Mouse (Mus musculus) forebrain, embryonic 10.5 days (tissue): ENCODE measurements around the gene Ssu2. TPM values are rescaled to one million over a fixed set of nuclear protein-coding genes. Genes with fewer than 3 reads are reported as not detected.

ENCODE experiments used
- DNase-seq: peaks from one replicate; pipeline ENCODE4 v3.0.0-alpha.2; 2017; ENCODE audit warnings: low spot score; ENCODE audit errors: extremely low spot score
- H3K27ac ChIP-seq: fragments of 300-500 bp; sonication (generic); 2 replicates; pipeline ENCODE4 v1.5.1; 2016; ENCODE audit warnings: mild to moderate bottlenecking
- H3K27me3 ChIP-seq: fragments of 300-500 bp; sonication (generic); 2 replicates; pipeline ENCODE4 v1.6.1; 2016; ENCODE audit warnings: mild to moderate bottlenecking; ENCODE audit not compliant: poor library complexity, severe bottlenecking
- H3K36me3 ChIP-seq: fragments of 300-500 bp; sonication (generic); replicated peaks from 2 replicates; pipeline ENCODE4 v1.6.1; 2016; ENCODE audit warnings: mild to moderate bottlenecking, moderate library complexity
- H3K4me1 ChIP-seq: fragments of 300-500 bp; sonication (generic); 2 replicates; pipeline ENCODE4 v1.6.1; 2016
- H3K4me3 ChIP-seq: fragments of 300-500 bp; sonication (generic); 2 replicates; pipeline ENCODE4 v1.5.1; 2016; ENCODE audit warnings: mild to moderate bottlenecking, moderate library complexity
- H3K9me3 ChIP-seq: fragments of 300-500 bp; sonication (generic); 2 replicates; pipeline ENCODE4 v1.6.1; 2016; ENCODE audit warnings: mild to moderate bottlenecking, moderate library complexity
- WGBS: fragments of 180-500 bp; shearing (Covaris S2); methylation state at CpG from one replicate; pipeline ENCODE4 v1.1.7; 2016; 5-methylcytosine and 5-hydroxymethylcytosine counted together
- polyA plus RNA-seq: library from polyadenylated mRNA; unstranded; fragments of >200 nt; fragmentation: Nextera tagmentation; extraction: Ambion mirVana; gene quantifications from 2 replicates; pipeline ENCODE4 v1.2.1, GENCODE M21; 2016

The Ssu2 gene
- polyA plus RNA-seq, result 0.14 and 0.55 TPM in 2 replicates

DNA sequence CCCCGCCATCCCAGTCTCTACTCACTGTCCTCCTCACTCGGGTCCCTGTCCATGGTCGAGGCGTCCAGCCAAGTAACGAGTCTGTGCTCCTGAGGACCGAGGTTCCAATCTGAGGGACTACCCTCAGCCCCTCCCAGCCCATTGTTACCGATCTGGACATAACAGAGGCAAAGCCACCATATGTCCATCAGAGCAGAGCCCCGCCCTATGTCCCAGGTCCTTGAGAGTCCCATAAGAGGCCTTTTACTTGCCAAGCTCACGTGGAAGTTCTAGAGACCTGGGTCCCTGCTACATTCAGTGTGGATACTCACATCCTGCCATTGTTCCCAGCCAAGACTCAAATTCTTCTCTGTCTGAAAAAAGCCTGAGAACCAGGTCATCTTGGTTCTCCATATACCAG lies at the start of gene Ssu2:
Gene Ssu2 (minus strand): TSS at position 77 of the 400 bp plus-strand sequence.
- no peak within 1 kb of the TSS for H3K4me3 ChIP-seq
- 82% methylated on average over 9 of the region's 9 CpGs for WGBS

DNA sequence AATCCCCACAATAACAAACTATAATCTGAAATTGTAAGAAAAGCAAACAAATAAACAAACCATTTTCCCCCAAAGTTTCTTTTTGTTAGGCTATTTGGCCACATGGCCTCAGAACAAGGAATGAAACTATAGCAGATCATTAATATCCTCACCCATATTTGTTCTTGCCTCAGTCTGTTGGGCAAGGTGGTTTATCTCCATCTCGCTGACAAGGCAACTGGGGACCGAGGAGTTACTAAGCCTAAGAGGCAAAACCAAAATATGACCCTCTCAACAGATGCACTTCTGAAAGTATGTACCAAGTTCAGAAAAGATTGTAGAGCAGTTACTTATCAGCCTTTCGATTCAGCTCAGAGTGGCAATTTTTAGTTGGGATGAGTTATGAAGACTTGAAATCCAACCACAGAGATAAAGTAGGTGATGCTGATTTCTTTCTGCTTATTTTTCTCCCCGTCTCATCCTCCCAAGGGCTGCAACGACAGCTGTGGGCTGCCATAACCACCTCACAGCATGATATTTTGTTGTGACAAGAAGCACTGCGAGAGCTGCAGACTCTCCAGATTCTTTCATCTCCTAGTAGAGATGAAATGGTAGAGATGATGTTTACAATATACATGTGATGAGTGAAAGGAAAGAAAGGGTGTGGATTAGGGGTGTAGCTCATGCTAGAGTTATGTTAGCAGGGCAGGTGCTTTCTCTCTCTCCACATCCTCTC lies 38.4 kb upstream of the Ssu2 start:
- 79% methylated on average over 6 of the region's 6 CpGs for WGBS
- Histone ChIP-seq H3K27ac (no peak overlapping the region), H3K4me3 (no peak overlapping the region), H3K36me3 (no peaks in the 10 kb centered on the region), H3K4me1 (no peaks in the 10 kb centered on the region), H3K27me3 (no peaks in the 10 kb centered on the region), H3K9me3 (no peaks in the 10 kb centered on the region)
- no peak for DNase-seq

More for the DNA sequence above, at the start of gene Ssu2:
- no peaks in the 10 kb centered on the region for H3K36me3 ChIP-seq
- H3K9me3 ChIP-seq, result no peaks in the 10 kb centered on the region
- H3K27me3 ChIP-seq, result no peaks in the 10 kb centered on the region
- DNase-seq, result no peak
- no peaks in the 10 kb centered on the region for H3K4me1 ChIP-seq
- no peak within 1 kb of the TSS for H3K27ac ChIP-seq

DNA sequence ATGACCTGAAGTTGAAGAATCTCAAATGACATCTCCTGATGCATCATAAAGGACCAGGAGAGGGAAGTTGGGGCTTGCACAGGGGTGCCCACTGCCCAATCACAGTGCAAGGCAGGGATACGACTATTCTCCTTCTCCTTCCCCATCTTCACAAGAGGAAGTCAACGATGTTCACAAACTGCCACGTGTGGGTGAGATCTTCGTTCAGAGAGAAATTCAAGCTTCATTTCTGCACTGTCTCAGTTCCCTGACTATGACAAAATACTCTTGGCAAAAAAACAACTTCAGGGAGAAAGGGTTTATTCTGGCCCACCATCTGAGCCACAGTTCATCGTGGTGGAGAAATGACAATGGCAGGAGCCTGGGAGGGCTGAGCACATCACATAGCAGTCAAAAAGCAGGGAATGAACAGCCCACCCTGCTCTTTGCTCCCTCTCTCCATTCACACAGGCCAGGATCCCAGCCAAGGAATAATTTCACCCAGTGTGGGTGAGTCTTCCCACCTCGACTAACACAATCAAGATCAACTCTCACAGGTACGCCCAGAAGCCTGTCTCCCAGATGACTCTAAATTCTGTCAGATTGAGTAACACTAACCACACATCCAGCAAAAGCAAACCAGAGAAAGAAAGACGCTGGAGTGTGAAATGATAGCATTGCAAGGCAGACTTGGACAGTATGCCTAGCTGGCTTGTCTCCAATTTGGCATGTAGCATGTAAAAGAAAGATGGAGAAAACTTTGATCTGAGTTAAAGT lies 36.1 kb upstream of the Ssu2 start:
- Histone ChIP-seq H3K4me1 (no peaks in the 10 kb centered on the region), H3K9me3 (no peaks in the 10 kb centered on the region), H3K27me3 (no peaks in the 10 kb centered on the region), H3K36me3 (no peaks in the 10 kb centered on the region), H3K27ac (no peak overlapping the region), H3K4me3 (no peak overlapping the region)
- 93% methylated on average over 8 of the region's 8 CpGs for WGBS
- DNase-seq, result no peak

DNA sequence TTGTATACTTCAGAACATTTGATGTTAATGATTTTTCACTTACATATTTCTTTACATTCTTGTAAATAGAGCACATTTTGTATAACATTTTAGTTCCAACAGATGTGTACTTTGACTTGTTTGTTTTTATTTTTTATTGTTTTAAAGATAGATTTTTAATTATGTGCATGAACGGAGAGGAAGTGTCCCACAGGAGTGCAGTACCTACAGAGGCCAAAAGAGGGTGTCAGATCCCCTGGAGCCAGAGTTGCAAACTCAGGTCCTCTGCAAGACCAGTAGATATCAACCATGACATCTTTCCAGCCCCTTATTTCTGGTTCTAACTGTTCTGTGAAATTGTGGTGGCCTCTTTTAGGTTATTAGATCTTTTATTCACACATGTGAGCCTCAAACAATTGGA lies 33.1 kb upstream of the Ssu2 start:
- no peak for DNase-seq
- no peak overlapping the region for H3K27ac ChIP-seq
- 92% methylated on average over 1 of the region's 1 CpGs for WGBS

DNA sequence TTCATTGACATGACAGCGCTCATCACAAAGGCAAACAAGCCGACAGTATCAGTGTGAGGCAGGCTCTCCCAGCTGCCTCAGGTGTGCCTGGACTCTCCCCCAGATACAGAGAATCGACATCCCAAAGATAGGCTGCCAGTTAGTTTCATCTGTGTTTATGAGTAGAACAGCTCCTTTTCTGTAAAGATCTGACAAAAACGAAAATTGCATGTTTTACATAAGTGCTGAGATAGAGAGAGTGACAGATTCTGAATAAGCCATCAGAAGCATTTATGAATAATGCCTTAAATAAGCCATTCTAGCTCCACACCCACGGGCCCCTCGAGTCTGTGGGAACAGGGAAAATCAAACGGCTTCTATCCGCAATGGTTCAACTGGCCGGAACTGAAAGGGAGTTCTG lies 31.5 kb upstream of the Ssu2 start:
- Histone ChIP-seq H3K9me3 (no peaks in the 10 kb centered on the region), H3K27ac (no peak overlapping the region), H3K4me1 (no peaks in the 10 kb centered on the region), H3K4me3 (no peak overlapping the region), H3K27me3 (no peaks in the 10 kb centered on the region), H3K36me3 (no peaks in the 10 kb centered on the region)
- DNase-seq, result no peak
- WGBS, result 88% methylated on average over 9 of the region's 9 CpGs

More for the DNA sequence above, 33.1 kb upstream of the Ssu2 start:
- H3K36me3 ChIP-seq, result no peaks in the 10 kb centered on the region
- no peak overlapping the region for H3K4me3 ChIP-seq
- no peaks in the 10 kb centered on the region for H3K4me1 ChIP-seq
- H3K9me3 ChIP-seq, result no peaks in the 10 kb centered on the region
- H3K27me3 ChIP-seq, result no peaks in the 10 kb centered on the region

DNA sequence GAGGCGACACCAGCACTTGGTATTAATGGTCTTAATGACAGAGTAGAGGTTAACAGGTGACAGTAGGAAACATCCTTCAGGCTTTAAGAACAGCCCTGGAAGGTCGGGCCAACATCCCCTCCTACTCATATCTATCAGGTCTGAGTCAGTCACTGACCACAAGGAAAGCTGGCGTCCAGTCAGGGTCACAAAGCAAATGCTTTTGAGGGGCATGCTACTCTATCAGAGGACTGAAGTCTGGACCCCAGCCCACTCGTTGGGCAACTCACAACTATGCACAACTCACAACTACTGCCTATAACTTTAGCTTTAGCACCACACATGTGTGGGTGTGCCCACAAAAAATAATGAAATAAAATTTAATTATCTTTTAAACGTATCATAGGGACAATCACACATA lies 16.3 kb upstream of the Ssu2 start:
- Histone ChIP-seq H3K4me3 (no peak overlapping the region), H3K4me1 (no peaks in the 10 kb centered on the region), H3K27ac (no peak overlapping the region), H3K36me3 (no peaks in the 10 kb centered on the region), H3K27me3 (no peaks in the 10 kb centered on the region), H3K9me3 (no peaks in the 10 kb centered on the region)
- no peak for DNase-seq
- WGBS, result 84% methylated on average over 5 of the region's 5 CpGs

DNA sequence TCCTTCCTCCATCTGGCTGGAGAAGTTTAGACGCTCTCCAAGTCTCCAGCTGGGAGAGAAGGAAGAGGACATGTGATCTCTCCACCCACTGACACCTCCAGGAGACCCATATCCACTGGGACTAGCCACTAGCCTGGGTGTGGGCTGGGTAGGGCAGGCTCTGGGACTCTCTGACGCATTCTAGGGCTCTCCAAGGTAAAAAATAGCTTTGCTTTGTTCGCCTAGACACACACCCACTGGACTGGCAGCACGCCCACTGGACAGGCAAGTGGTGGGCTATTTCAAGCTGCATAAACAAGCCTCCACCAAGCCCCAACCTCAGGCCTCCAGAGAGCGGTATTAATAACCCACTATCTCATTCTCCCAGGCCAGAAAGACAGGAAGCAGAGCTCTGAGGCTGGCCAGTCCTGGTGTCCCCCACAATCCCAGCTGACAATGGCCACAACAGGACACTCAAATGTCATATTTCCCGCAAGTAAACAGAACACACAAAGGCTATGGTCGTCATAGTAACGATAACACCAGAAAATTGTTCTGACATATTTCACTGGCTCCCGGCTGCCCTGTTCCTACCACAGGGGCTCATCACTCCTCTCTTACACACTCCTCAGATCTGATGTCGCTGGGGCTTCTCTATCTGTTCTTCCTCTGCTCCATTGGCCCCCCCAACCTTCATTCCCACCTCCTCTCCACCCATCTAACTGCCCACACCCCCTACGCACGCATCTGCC lies 14.3 kb upstream of the Ssu2 start:
- H3K4me3 ChIP-seq, result no peak overlapping the region
- 86% methylated on average over 12 of the region's 12 CpGs for WGBS
- no peaks in the 10 kb centered on the region for H3K36me3 ChIP-seq
- H3K27ac ChIP-seq, result no peak overlapping the region
- DNase-seq, result no peak
- no peaks in the 10 kb centered on the region for H3K27me3 ChIP-seq
- H3K9me3 ChIP-seq, result no peaks in the 10 kb centered on the region
- H3K4me1 ChIP-seq, result no peaks in the 10 kb centered on the region

DNA sequence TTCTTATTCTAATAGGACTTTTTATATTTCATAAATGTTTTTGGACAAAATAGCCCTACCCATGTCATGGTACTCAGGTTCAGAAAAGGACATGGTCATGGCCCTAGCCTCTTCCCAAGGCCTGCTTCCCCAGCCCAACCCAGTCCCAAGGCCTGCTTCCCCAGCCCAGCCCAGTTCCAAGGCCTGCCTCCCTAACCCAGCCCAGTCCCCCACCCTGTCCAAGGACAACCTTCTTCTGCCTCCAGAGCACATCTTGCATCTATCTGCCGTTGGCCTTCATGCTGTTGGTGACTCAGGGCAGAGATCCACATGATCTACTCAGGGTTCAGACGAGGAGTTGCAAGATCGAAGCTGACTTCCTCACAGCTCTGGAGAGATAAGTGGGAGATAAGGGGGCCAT lies 9.5 kb upstream of the Ssu2 start:
- no peaks in the 10 kb centered on the region for H3K27me3 ChIP-seq
- no peak overlapping the region for H3K4me3 ChIP-seq
- no peaks in the 10 kb centered on the region for H3K36me3 ChIP-seq
- no peak overlapping the region for H3K27ac ChIP-seq
- WGBS, result 94% methylated on average over 3 of the region's 3 CpGs
- DNase-seq, result no peak
- H3K9me3 ChIP-seq, result no peaks in the 10 kb centered on the region
- H3K4me1 ChIP-seq, result no peaks in the 10 kb centered on the region

DNA sequence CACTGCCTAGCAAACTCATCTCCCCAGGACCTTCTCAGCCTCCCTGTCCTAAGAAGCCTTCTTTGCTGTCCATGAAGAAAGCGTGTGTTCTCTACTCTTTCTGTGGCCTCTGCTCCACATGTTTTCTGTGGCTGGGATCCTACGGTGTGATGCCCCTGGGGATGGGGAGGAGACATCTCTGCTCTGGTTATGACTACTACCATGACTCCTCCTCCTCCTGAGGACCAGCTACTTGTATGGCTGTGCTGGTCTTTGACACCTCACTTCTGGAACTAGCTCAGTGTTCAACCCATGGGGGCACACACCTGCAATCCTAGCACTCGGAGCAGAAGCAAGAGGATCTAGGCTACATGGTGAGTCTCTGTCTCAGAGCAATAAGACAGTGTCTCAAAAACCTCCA lies 8.5 kb upstream of the Ssu2 start:
- 91% methylated on average over 3 of the region's 3 CpGs for WGBS
- Histone ChIP-seq H3K27ac (no peak overlapping the region), H3K27me3 (no peaks in the 10 kb centered on the region), H3K36me3 (no peaks in the 10 kb centered on the region), H3K9me3 (no peaks in the 10 kb centered on the region), H3K4me1 (no peaks in the 10 kb centered on the region), H3K4me3 (no peak overlapping the region)
- no peak for DNase-seq

DNA sequence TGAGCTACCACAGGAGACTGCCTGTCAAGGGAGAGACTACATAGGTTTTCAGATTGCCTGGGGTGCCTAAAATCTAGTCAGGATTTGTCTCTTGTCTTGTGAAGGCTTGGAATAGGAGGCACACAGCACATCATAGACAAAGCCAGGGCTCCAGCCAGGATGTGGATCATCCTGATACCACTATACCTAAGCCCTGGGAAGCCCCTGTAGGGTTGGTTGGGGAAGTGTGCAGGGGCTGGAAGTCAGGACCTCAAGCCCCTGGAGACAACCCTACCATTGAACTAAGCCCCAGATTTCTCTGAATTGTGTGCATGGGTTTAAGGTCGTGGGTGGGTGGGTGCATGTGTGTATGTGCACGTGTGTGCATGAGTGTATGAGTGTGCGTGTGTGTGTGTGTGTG lies 562 bp upstream of the Ssu2 start:
- no peak overlapping the region for H3K4me3 ChIP-seq
- no peaks in the 10 kb centered on the region for H3K27me3 ChIP-seq
- H3K4me1 ChIP-seq, result no peaks in the 10 kb centered on the region
- DNase-seq, result no peak
- no peaks in the 10 kb centered on the region for H3K36me3 ChIP-seq
- H3K9me3 ChIP-seq, result no peaks in the 10 kb centered on the region
- H3K27ac ChIP-seq, result no peak overlapping the region
- WGBS, result 83% methylated on average over 3 of the region's 3 CpGs

DNA sequence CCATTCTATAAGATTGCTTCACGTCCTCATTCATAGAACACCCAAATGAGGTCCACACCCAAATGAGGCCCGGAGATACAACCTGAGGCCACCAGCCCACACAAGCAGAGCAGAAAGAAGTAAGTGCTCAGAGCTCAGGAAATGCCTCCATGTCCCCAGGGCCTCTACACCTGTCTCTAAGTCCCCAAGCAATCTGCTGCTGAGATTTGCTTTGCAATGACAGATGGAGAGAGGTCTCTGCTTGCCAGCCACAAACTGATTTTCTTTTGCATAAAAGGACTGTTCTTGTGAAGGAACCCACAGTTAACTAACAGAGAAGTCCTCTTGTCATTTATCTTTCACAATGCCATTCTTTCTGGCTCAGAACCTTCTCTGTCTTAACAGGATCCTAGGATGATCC lies 1.6 kb downstream of the Ssu2 start:
- no peak overlapping the region for H3K4me3 ChIP-seq
- H3K27me3 ChIP-seq, result no peaks in the 10 kb centered on the region
- H3K27ac ChIP-seq, result no peak overlapping the region
- DNase-seq, result no peak
- H3K9me3 ChIP-seq, result no peaks in the 10 kb centered on the region
- H3K4me1 ChIP-seq, result no peaks in the 10 kb centered on the region
- WGBS, result 67% methylated on average over 2 of the region's 2 CpGs
- H3K36me3 ChIP-seq, result no peaks in the 10 kb centered on the region

DNA sequence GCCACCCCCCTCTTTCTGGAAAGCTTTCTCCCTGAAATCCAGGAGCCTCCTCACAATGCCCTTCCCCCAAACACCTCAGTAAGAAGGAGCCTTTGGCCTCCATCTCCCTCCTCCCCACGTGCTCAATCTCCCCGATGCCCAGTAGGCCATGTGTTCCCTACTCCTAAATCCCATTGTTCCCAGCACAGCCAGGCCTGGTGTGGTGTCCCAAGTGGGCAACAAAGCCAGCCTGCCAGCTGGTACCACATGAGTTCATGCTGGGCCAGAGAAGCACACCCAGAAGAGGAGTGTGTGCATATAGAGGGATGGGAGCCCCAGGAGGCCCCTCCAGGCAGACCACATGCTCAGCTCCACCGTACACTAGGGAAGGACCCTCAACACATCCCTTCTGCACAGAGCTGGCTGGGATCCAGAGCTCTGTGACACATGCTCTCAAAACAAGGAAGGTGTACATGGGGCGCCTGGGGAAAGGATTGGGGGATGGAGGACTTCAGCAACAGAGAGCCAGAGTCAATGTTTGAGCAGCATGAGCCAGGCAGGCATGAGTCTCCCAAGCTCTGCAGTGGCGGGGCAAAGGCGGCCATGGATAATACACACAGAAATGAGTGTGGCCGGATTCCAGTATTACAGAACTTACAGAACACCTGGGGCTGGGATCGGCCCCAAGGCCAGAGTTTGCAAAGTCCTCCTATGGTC lies 4.7 kb downstream of the Ssu2 start:
- Histone ChIP-seq H3K4me3 (no peak overlapping the region), H3K27ac (no peak overlapping the region), H3K27me3 (no peaks in the 10 kb centered on the region), H3K4me1 (no peaks in the 10 kb centered on the region), H3K36me3 (no peaks in the 10 kb centered on the region), H3K9me3 (no peaks in the 10 kb centered on the region)
- WGBS, result 86% methylated on average over 8 of the region's 8 CpGs
- no peak for DNase-seq
